ENCODE assay signal across 8 mouse cellular contexts in genomic region chr1:93445111-93445821, GRCm38 (mm10). TPM values are rescaled to one million over a fixed set of nuclear protein-coding genes. Genes with fewer than 3 reads are reported as not detected.
A peak's percentile ranks its signal among the peaks of the same experiment; 100 is the strongest.
DNase-seq lines count a peak whose midpoint lies in the region; ATAC-seq and TF ChIP-seq lines count a peak whose summit lies in the region.

No protein-coding gene starts in this region.

- peak; percentile 79 for ATAC-seq in erythroblast, adult 5-6 weeks (replicated peaks; ENCODE audit: low FRiP score, poor library complexity, severe bottlenecking)
- ATAC-seq in heart, embryonic 12.5 days (ENCODE audit: insufficient number of reproducible peaks, low FRiP score): peak; percentile 91
- ATAC-seq in kidney, postnatal 0 days (replicated peaks; ENCODE audit: low FRiP score, low read depth): peak; percentile 90
- ATAC-seq in liver, embryonic 11.5 days (replicated peaks; ENCODE audit: low FRiP score): peak; percentile 93

- WGBS in bone marrow, adult 2 months: 1% methylated on average over 82 of the region's 84 CpGs
- under 1% methylated on average over 83 of the region's 84 CpGs for WGBS in heart, embryonic 12.5 days
- under 1% methylated on average over 75 of the region's 84 CpGs for WGBS in kidney, postnatal 0 days
- under 1% methylated on average over 83 of the region's 84 CpGs for WGBS in liver, embryonic 11.5 days

- no peaks in the 10 kb centered on the region for H3K9me3 ChIP-seq in heart, embryonic 12.5 days (replicated peaks)
- H3K9me3 ChIP-seq in kidney, postnatal 0 days (replicated peaks; ENCODE audit: low read length): no peaks in the 10 kb centered on the region
- no peaks in the 10 kb centered on the region for H3K9me3 ChIP-seq in liver, embryonic 11.5 days (ENCODE audit: control insufficient read depth, low read length)

- TF ChIP-seq POLR2A in bone marrow, adult 2 months (IDR thresholded peaks at IDR 0.05; ENCODE audit: borderline replicate concordance, control insufficient read depth, low read depth, low read length): peak; percentile 81; the same call in 1 of the 2 replicates
- TF ChIP-seq POLR2A in myocyte (IDR thresholded peaks at IDR 0.05; ENCODE audit: insufficient read length, low read depth): peak; percentile 86

- DNase-seq in B cell, adult 2 months: peak; percentile 72 to 73
- DNase-seq in kidney, postnatal 0 days (ENCODE audit: low spot score): peak; percentile 87
- DNase-seq in liver, embryonic 11.5 days (ENCODE audit: low spot score): peak; percentile 86
- peak; percentile 77 to 90 for DNase-seq in spleen, postnatal 4 days (ENCODE audit: low spot score in 2 of 2)

- peak overlapping the region; percentile 74 for H3K4me2 ChIP-seq in heart, embryonic 12.5 days
- H3K4me2 ChIP-seq in kidney, postnatal 0 days (ENCODE audit: low read length): peak overlapping the region; percentile 48
- H3K4me2 ChIP-seq in liver, embryonic 11.5 days: peak overlapping the region; percentile 85
- peak overlapping the region; percentile 90 for H3K4me2 ChIP-seq in myocyte (ENCODE audit: low read depth)

- H3K4me1 ChIP-seq in bone marrow, adult 2 months (ENCODE audit: control insufficient read depth, insufficient read depth, low read length): peaks cover 2% of the 10 kb centered on the region; the same call in 1 of the 2 replicates
- H3K4me1 ChIP-seq in heart, embryonic 12.5 days (replicated peaks): peaks cover 28% of the 10 kb centered on the region
- H3K4me1 ChIP-seq in kidney, postnatal 0 days (replicated peaks; ENCODE audit: insufficient read depth, low read length): peaks cover 6% of the 10 kb centered on the region
- peaks cover 23% of the 10 kb centered on the region for H3K4me1 ChIP-seq in liver, embryonic 11.5 days (replicated peaks; ENCODE audit: control insufficient read depth, insufficient read depth, low read length)

- H3K79me2 ChIP-seq in myocyte (ENCODE audit: control insufficient read depth, insufficient read depth): peaks cover 50% of the 10 kb centered on the region

- TF ChIP-seq CTCF in bone marrow, adult 2 months (IDR thresholded peaks at IDR 0.05; ENCODE audit: control insufficient read depth, insufficient read depth, low read length): no peak
- TF ChIP-seq CTCF in kidney, postnatal 0 days (IDR thresholded peaks at IDR 0.05; ENCODE audit: low read depth): no peak

- H3K36me3 ChIP-seq in heart, embryonic 12.5 days: peaks cover 19% of the 10 kb centered on the region
- H3K36me3 ChIP-seq in kidney, postnatal 0 days (ENCODE audit: insufficient read depth, low read length): peaks cover 13% of the 10 kb centered on the region
- H3K36me3 ChIP-seq in liver, embryonic 11.5 days (ENCODE audit: control insufficient read depth, insufficient read depth, low read length): peaks cover 10% of the 10 kb centered on the region
- peaks cover 15% of the 10 kb centered on the region for H3K36me3 ChIP-seq in myocyte (ENCODE audit: control insufficient read depth, insufficient read depth)

- H3ac ChIP-seq in myocyte (ENCODE audit: control insufficient read depth, insufficient read length): peak overlapping the region; percentile 78

- H3K4me3 ChIP-seq in bone marrow, adult 2 months (replicated peaks; ENCODE audit: control insufficient read depth, low read depth, low read length): peak overlapping the region; percentile 99
- peak overlapping the region; percentile 73 for H3K4me3 ChIP-seq in heart, embryonic 12.5 days
- peak overlapping the region; percentile 84 for H3K4me3 ChIP-seq in kidney, postnatal 0 days (replicated peaks; ENCODE audit: low read depth, low read length)
- H3K4me3 ChIP-seq in liver, embryonic 11.5 days (ENCODE audit: low read depth, low read length): peak overlapping the region; percentile 84
- peak overlapping the region; percentile 76 for H3K4me3 ChIP-seq in myocyte

- peak overlapping the region; percentile 88 for H3K9ac ChIP-seq in heart, embryonic 12.5 days
- peak overlapping the region; percentile 91 for H3K9ac ChIP-seq in kidney, postnatal 0 days (ENCODE audit: low read depth, low read length)
- peak overlapping the region; percentile 89 for H3K9ac ChIP-seq in liver, embryonic 11.5 days (ENCODE audit: low read depth, low read length)

- H3K27ac ChIP-seq in bone marrow, adult 2 months (ENCODE audit: control insufficient read depth, insufficient read depth, low read depth, low read length, poor library complexity): peak overlapping the region; percentile 91
- H3K27ac ChIP-seq in heart, embryonic 12.5 days (ENCODE audit: poor library complexity, severe bottlenecking): peak overlapping the region; percentile 96
- peak overlapping the region; percentile 98 for H3K27ac ChIP-seq in kidney, postnatal 0 days
- H3K27ac ChIP-seq in liver, embryonic 11.5 days (ENCODE audit: low read depth, low read length): peak overlapping the region; percentile 92

- H3K27me3 ChIP-seq in heart, embryonic 12.5 days (replicated peaks): no peaks in the 10 kb centered on the region
- no peaks in the 10 kb centered on the region for H3K27me3 ChIP-seq in kidney, postnatal 0 days (ENCODE audit: insufficient read depth, low read length)
- H3K27me3 ChIP-seq in liver, embryonic 11.5 days (replicated peaks; ENCODE audit: control insufficient read depth, insufficient read depth, low read length): no peaks in the 10 kb centered on the region
- no peaks in the 10 kb centered on the region for H3K27me3 ChIP-seq in myocyte (ENCODE audit: control insufficient read depth, insufficient read depth, insufficient read length)

TF ChIP-seq in myocyte, 11 proteins besides CTCF, POLR2A, EP300 and RAD21:
- no peak for TF ChIP-seq CEBPB (IDR thresholded peaks at IDR 0.05; ENCODE audit: insufficient read depth, poor library complexity, severe bottlenecking)
- TF ChIP-seq POLR2AphosphoS2 (IDR thresholded peaks at IDR 0.05; ENCODE audit: insufficient read length, low read depth): peak; percentile 85
- no peak for TF ChIP-seq E2F4 (IDR thresholded peaks at IDR 0.05; ENCODE audit: insufficient read depth)
- TF ChIP-seq TCF3 (IDR thresholded peaks at IDR 0.05; ENCODE audit: insufficient read length, low read depth): no peak
- TF ChIP-seq REST (IDR thresholded peaks at IDR 0.05; ENCODE audit: insufficient read depth, insufficient read length): no peak

RNA-seq across cellular contexts. Expression of gene Hdlbp, which starts 33.3 kb away (rescaled TPM):
- 26.1 and 43.9 TPM in 2 replicates for polyA plus RNA-seq in bone marrow, adult 2 months (2011; ENCODE audit: insufficient read depth, insufficient read length, low replicate concordance, missing spikeins)
- total RNA-seq in erythroblast, adult 5-6 weeks (2015; ENCODE audit: low replicate concordance): 38.5 and 57.5 TPM in 2 replicates
- 37.7 and 44.2 TPM in 2 replicates for total RNA-seq in erythroblast, adult 5-6 weeks (2017; ENCODE audit: low replicate concordance)
- polyA plus RNA-seq in heart, embryonic 12.5 days (2016; fragmentation: Nextera tagmentation; extraction: Ambion mirVana): 166 and 168 TPM in 2 replicates
- polyA plus RNA-seq in kidney, postnatal 0 days (2015; fragmentation: Nextera tagmentation; extraction: Ambion mirVana): 151 and 160 TPM in 2 replicates
- 106 and 113 TPM in 2 replicates for polyA plus RNA-seq in liver, embryonic 11.5 days (2014; fragmentation: Nextera tagmentation; extraction: Ambion mirVana)
- 154 TPM for polyA plus RNA-seq in myocyte (2012; fragmentation: generic; extraction: Trizol)

Comparison
In these comparisons a context has a peak if more than half of its experiments do, and no peak if none do; other contexts are left out.
1. Peak in every context shown above with its lines: DNase-seq, ATAC-seq, H3K4me3 ChIP-seq and H3K27ac ChIP-seq.